Mouse (Mus musculus) lung, postnatal 25 days (tissue): ENCODE measurements around the gene Cd47.

Source experiments
- DNase-seq: peaks from one replicate; pipeline ENCODE4 v3.0.0; 2022; ENCODE audit warnings: low spot score

Cd47 gene

DNA sequence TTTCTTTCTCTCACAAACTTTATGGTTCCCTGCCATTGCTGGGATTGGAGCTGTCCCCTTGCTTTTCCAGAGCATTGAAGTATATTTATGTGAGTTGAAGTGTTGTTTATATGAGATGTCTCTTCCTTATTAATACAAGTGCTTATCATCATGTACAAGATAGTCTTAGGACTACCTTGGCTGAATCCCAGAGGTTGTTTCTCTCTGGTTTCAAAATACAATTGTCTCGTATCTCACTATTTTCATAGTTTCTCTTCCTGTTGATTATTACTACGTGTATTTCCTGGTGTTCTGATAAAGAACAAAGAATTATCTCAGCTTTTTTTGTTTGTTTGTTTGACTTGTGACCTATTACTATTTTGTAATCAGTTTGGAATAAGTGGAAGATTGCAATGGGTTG is 73.6 kb downstream of the Cd47 start:
- DNase-seq, result no peak

DNA sequence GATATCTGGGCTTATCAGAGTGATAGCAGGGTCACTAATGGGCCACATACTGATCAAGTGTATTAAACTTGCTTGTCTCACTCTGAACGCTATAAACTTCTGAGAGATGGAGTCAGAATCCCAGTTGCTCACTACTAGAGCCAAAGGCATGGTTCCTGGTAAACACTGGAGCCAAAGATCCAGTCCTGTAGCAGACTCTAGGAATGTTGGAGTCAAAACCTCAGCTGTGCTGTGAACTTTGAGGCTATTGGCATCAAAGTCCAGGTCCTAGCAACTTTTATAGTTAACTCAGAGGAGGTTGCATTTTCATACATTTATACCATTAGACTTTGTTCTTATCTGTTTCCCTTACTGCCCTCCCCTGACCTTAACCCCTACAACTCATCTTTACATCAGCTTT is 74.2 kb downstream of the Cd47 start:
- DNase-seq, result no peak

DNA sequence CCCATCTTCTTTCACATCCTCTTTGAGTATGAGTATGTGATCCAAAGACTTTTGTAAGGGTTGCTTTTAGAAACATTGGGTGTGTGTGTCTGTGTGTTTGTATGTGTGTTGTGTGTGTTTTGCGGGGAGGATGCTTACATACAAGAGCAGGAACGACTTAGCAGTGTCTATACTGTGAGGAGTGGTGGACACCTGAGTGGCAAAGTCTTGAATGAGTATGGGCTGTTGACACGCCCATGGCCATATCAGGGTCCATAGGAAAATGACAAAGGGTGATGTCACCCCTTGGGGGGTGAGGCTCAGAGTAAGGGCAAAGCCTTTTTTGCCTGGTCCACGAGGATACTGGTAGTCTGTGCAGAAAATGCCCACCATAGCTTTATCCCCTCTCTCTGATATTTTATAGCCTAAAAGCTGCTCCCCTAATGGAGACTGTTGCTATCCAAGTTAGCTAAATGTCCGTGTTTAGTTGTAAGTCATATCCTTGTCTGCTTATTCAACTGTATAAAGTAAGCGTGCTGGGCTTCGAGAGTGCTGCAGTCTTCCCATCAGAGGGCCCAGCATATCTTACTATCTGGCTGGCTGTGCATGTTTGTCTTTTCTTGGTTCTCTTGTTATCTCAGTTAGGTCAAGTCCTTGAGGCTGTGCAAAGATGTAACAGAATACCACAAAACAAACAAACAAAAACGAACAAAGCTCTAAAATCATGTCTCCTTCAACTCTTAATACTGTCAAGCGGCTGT is 76.1 kb downstream of the Cd47 start:
- DNase-seq, result no peak

DNA sequence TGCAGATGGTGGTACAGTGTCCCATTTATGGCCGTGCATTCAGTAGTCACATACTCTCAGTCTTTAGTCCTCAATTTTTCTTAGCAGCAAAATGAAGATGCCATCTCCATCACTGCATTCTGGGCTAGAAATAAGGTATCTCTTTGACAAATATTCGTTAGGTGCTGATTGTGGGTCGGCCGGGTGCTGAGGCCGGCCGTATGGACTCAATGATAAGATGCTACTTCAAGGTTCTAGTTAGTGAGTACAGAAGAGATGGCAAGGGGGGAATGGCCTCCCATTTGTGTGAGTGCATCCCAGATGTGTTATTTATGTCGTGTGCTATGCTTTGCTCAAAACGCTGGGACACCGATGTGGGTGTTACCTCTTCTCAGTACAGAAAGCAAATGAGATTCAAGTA is 76.9 kb downstream of the Cd47 start:
- no peak for DNase-seq

GRCm38 (mm10) chr16:49878051-49878450 is 77.7 kb downstream of the Cd47 start:
- no peak for DNase-seq

- DNase-seq, result no peak
Observed at GRCm38 (mm10) chr16:49886403-49887066, 86.2 kb downstream of the Cd47 start.

DNA sequence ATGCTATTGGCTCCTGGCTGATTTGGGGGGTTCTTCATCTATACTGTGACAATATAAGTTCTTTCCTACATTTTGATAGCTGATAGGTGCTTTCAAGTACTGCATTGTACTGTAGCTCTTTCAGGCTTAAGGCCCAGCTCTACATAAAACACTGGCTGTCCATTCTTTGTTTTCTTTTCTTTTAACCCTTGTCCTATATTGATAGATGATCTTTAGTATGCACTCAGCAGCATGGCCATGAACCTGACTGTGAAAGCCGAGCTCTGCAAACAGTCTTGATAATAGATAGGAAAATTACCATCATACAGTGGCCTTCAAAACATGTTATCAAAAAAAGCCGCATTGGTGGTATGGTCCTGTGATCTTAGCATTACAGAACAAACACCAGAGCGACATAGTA is 87.0 kb downstream of the Cd47 start:
- no peak for DNase-seq

DNA sequence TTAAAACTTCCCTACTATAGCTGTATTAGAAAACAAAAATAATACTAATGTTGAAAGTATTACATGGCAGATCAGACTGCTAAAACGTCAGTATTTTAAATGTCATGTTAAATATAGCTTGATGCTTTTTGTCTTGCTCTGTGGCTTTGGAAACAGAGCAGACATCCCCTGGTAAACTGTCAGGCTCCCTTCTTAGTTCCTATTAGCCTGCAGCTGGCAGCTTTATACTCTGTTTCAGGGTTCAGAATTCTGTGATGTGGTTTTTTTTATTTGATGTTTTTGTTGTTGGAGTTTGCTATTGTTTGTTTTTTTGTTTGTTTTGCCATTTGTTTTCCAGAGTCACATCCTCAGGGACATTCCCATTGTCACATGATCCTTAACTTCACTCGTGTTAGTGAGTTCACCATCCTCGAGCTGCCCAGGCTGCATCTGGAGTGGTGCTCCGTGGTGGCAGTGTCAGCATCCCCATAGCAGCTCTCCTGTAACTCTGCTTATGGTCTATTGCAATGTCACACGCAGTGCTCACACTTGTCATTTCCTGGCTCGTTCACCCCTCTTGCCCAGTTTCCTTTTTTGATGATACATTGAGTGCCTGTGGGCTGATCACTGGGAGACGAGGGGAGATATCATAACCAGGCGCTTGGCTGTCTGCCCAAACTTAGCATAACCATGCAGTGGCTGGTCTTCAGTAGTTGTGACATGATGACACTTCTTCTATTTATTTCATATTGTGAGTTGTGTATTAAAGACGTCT is 87.7 kb downstream of the Cd47 start:
- no peak for DNase-seq

DNA sequence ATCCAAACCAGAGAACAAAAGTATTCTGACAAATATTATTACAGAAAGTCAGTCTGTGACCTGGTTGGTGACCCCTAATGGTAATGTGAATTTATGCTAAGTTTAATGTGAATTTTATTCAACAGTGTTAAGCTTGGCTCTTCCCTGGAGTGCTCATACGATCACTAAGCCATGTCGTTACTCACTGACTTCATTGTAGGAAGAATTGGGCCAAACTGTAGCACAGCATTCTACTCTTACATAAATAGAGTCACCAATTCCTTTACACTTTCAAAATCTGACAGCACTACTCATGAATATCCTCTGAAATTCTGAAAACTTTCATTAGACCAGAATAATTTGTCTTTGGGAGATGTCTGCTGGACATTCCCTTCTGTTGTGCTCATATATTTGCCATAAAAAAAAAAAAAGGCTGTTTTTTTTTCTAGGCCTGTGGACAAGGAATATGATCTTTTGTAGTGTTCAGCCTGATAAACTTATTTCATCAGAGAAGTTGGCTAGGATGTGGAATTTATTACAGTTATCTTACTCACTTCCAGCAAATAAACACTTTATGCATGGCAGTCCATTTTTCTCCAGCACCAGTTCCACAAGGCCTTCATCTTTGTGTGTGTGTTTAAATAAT is 88.8 kb downstream of the Cd47 start:
- no peak for DNase-seq

GRCm38 (mm10) chr16:49892252-49892651 is 91.9 kb downstream of the Cd47 start:
- DNase-seq, result no peak

DNA sequence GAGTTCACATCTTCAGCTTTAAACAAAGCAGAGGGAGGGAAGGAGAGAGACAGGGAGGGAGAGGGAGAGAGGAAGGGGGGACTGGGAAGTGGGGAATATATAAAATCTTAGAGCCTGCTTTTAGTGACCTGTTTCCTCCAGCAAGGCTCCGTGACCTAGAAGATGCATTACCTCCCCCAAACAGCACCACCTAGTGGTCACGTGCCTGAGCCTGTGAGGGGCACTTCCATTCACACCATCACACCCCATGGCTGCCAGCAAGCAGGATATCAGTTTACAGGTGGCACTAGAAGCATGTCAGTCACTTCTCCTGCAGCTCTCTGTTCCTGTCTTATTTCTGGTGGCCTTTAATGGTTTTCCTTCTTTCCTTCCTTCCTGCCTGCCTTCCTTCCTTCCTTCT is 92.6 kb downstream of the Cd47 start:
- DNase-seq, result no peak

DNA sequence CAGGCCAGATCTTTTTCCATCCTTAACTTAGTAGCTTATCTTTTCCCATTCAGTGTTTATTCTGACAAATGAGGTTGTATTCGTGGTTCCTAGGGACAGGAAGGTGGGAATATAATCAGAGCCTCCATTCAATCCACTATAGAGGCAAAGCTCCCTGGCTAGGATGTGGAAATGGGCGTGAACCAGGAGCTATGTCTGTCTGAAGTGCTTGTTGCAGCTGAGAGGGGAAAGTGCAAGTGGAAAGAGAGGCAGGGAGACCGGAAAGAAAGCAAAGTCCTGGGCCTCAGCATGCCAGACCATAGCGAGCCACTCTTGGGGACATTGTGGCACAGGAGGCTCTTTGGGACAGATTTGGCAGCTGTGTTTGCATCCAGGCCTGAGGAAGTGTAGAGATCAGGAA is 94.3 kb downstream of the Cd47 start:
- no peak for DNase-seq

GRCm38 (mm10) chr16:49896132-49896531 is 95.8 kb downstream of the Cd47 start:
- no peak for DNase-seq

DNA sequence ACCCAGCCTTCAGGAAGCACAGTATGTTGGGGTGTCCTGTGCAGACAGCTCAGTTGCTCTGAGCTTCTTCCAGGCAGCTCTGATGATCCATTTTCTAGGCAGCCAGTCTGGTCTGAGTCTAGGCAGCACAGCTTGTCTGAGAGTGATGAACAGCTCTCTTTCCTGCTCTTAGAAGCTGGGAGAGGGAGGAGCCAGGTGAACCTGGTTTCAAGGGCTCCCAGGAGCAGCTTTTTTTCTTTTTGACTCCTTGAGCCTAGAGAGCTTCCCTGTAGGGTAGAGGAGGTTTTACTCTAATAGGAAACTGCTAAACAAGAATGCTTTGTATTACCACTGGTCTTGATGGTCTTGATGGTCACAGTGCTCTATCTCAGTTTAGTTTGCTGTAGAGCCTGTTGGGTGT is 101.1 kb downstream of the Cd47 start:
- DNase-seq, result no peak

- no peak for DNase-seq
Observed at GRCm38 (mm10) chr16:49902083-49902482, 101.8 kb downstream of the Cd47 start.

- no peak for DNase-seq
Observed at GRCm38 (mm10) chr16:49904248-49904930, 104.1 kb downstream of the Cd47 start.

GRCm38 (mm10) chr16:49905041-49905440 is 104.7 kb downstream of the Cd47 start:
- DNase-seq, result no peak

- peak; percentile 70 for DNase-seq
Observed at GRCm38 (mm10) chr16:49905601-49906001, 105.3 kb downstream of the Cd47 start.

GRCm38 (mm10) chr16:49906066-49906465 is 105.7 kb downstream of the Cd47 start:
- DNase-seq, result no peak

- no peak for DNase-seq
Observed at GRCm38 (mm10) chr16:49906940-49907339, 106.6 kb downstream of the Cd47 start.

GRCm38 (mm10) chr16:49907356-49907755 is 107.0 kb downstream of the Cd47 start:
- peak; percentile 65 for DNase-seq

DNA sequence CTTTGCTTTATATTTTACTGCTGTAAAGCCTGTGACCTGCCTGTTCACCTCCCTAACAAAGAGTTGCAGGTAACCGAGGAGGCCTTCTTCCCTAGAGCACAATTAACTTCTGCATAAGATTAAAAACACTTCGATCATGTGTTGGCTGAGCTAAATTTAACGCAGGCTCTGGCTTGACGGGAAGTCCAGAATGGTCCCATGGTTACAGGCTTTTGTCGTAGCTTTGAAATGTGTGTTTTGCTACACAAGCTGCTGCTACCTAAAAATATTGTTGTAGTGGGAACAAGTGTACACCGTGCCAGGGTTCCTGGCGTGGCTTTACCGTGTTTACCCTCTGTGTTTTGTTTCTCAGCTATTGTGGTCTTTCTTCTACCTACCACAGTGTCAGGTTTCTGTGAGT is 109.2 kb downstream of the Cd47 start:
- DNase-seq, result no peak
